Mouse (Mus musculus): Measurements from ENCODE around the gene Odf3l2. TPM values are rescaled to one million over a fixed set of nuclear protein-coding genes. Genes with fewer than 3 reads are reported as not detected.

Gene Odf3l2
- polyA plus RNA-seq (2014; fragmentation: Nextera tagmentation; extraction: Ambion mirVana): 0.17 and 0.40 TPM in 2 replicates

DNA sequence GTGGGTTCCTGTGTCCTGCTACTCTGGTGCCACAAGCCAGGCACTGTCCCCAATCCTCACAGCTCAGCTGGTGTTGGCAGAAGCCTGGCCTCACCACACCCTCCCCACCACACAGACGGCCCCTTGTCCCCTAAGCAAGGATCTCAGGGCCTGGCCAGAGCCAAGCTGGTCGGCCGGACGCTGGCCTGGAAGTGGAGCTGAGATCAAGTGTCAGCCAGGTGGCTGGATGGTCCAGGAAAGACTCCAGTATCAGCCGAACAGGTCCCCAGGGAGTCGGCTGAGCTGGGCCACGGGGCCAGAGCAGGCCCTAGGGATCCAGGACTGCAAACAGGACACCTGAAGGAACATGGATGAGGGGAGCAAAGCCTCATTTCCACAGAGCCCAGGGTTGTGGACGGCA lies at the start of gene Odf3l2:
Gene Odf3l2, minus strand, starts transcription at position 28 of the 400 bp plus-strand sequence.
- no peak within 1 kb of the TSS for H3K4me3 ChIP-seq (replicated peaks; ENCODE audit: low read depth, low read length)
- no peaks in the 10 kb centered on the region for H3K9me3 ChIP-seq (ENCODE audit: control insufficient read depth, low read length)
- WGBS: 79% methylated on average over 8 of the region's 8 CpGs
- H3K27me3 ChIP-seq (ENCODE audit: control insufficient read depth, insufficient read depth, low read length): no peaks in the 10 kb centered on the region
- ATAC-seq (ENCODE audit: low FRiP score, low TSS enrichment) (no peak), DNase-seq (no peak)
- H3K4me2 ChIP-seq (ENCODE audit: low read length): no peak within 1 kb of the TSS
- H3K27ac ChIP-seq (replicated peaks; ENCODE audit: low read depth, low read length): no peak within 1 kb of the TSS
- no peak within 1 kb of the TSS for H3K9ac ChIP-seq (replicated peaks; ENCODE audit: low read length)
- no peaks in the 10 kb centered on the region for H3K4me1 ChIP-seq (ENCODE audit: control insufficient read depth, insufficient read depth, low read length)
- H3K36me3 ChIP-seq (ENCODE audit: control insufficient read depth, insufficient read depth, low read length): no peaks in the 10 kb centered on the region

GRCm38 (mm10) chr10:79694379-79694655 lies 48.8 kb upstream of the Odf3l2 start:
- Histone ChIP-seq H3K36me3 (ENCODE audit: control insufficient read depth, insufficient read depth, low read length) (peaks cover under 1% of the 10 kb centered on the region), H3K27ac (replicated peaks; ENCODE audit: low read depth, low read length) (no peak overlapping the region), H3K4me3 (replicated peaks; ENCODE audit: low read depth, low read length) (no peak overlapping the region), H3K4me2 (ENCODE audit: low read length) (no peak overlapping the region), H3K4me1 (ENCODE audit: control insufficient read depth, insufficient read depth, low read length) (no peaks in the 10 kb centered on the region), H3K27me3 (ENCODE audit: control insufficient read depth, insufficient read depth, low read length) (no peaks in the 10 kb centered on the region), H3K9me3 (ENCODE audit: control insufficient read depth, low read length) (no peaks in the 10 kb centered on the region), H3K9ac (replicated peaks; ENCODE audit: low read length) (no peak overlapping the region)
- ATAC-seq (ENCODE audit: low FRiP score, low TSS enrichment) (no peak), DNase-seq (no peak)
- 90% methylated on average over 6 of the region's 6 CpGs for WGBS

- no peaks in the 10 kb centered on the region for H3K4me1 ChIP-seq (ENCODE audit: control insufficient read depth, insufficient read depth, low read length)
- no peak overlapping the region for H3K4me2 ChIP-seq (ENCODE audit: low read length)
- H3K36me3 ChIP-seq (ENCODE audit: control insufficient read depth, insufficient read depth, low read length): peaks cover 6% of the 10 kb centered on the region
- no peak overlapping the region for H3K27ac ChIP-seq (replicated peaks; ENCODE audit: low read depth, low read length)
- WGBS: 79% methylated on average over 12 of the region's 12 CpGs
- no peak overlapping the region for H3K4me3 ChIP-seq (replicated peaks; ENCODE audit: low read depth, low read length)
- ATAC-seq (ENCODE audit: low FRiP score, low TSS enrichment) (no peak), DNase-seq (no peak)
- H3K9me3 ChIP-seq (ENCODE audit: control insufficient read depth, low read length): no peaks in the 10 kb centered on the region
- no peaks in the 10 kb centered on the region for H3K27me3 ChIP-seq (ENCODE audit: control insufficient read depth, insufficient read depth, low read length)
- no peak overlapping the region for H3K9ac ChIP-seq (replicated peaks; ENCODE audit: low read length)
These were observed 48.2 kb upstream of the Odf3l2 start for GRCm38 (mm10) chr10:79693580-79694378.

DNA sequence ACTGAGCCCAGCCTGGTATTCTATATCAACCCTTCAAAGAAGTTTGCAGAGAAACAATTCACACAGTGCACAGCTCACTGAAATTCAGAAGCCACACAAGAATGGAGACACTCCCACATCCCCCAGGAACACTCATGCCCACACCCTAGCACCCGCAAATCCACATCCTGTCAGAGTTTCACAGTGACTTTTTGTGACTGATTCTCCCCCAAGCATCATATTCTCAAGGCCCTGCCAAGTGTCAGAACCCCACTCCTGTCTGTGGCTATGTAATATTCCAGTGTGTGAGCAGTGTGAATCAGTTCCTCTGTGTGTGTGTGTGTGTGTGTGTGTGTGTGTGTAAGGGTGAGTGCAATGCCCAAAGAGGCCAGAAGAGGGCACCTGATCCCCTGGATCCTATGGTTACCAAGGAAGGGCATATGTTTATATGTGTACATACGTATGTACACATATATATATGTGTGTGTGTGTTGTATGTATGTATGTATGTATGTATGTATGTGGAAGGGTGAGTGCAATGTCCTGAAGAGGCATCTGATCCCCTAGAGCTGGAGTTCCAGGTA lies 46.5 kb upstream of the Odf3l2 start:
- Histone ChIP-seq H3K9ac (replicated peaks; ENCODE audit: low read length) (no peak overlapping the region), H3K4me2 (ENCODE audit: low read length) (no peak overlapping the region), H3K4me1 (ENCODE audit: control insufficient read depth, insufficient read depth, low read length) (no peaks in the 10 kb centered on the region), H3K9me3 (ENCODE audit: control insufficient read depth, low read length) (no peaks in the 10 kb centered on the region), H3K27me3 (ENCODE audit: control insufficient read depth, insufficient read depth, low read length) (no peaks in the 10 kb centered on the region), H3K27ac (replicated peaks; ENCODE audit: low read depth, low read length) (no peak overlapping the region), H3K36me3 (ENCODE audit: control insufficient read depth, insufficient read depth, low read length) (peaks cover 23% of the 10 kb centered on the region), H3K4me3 (replicated peaks; ENCODE audit: low read depth, low read length) (no peak overlapping the region)
- 95% methylated on average over 2 of the region's 2 CpGs for WGBS
- no peak for ATAC-seq (ENCODE audit: low FRiP score, low TSS enrichment)
- no peak for DNase-seq

GRCm38 (mm10) chr10:79689178-79689577 lies 43.6 kb upstream of the Odf3l2 start:
- H3K4me3 ChIP-seq (replicated peaks; ENCODE audit: low read depth, low read length): no peak overlapping the region
- no peaks in the 10 kb centered on the region for H3K27me3 ChIP-seq (ENCODE audit: control insufficient read depth, insufficient read depth, low read length)
- ATAC-seq (ENCODE audit: low FRiP score, low TSS enrichment) (no peak), DNase-seq (no peak)
- no peak overlapping the region for H3K9ac ChIP-seq (replicated peaks; ENCODE audit: low read length)
- H3K9me3 ChIP-seq (ENCODE audit: control insufficient read depth, low read length): no peaks in the 10 kb centered on the region
- H3K4me2 ChIP-seq (ENCODE audit: low read length): no peak overlapping the region
- 93% methylated on average over 3 of the region's 3 CpGs for WGBS
- no peak overlapping the region for H3K27ac ChIP-seq (replicated peaks; ENCODE audit: low read depth, low read length)
- peaks cover 52% of the 10 kb centered on the region for H3K36me3 ChIP-seq (ENCODE audit: control insufficient read depth, insufficient read depth, low read length)
- H3K4me1 ChIP-seq (ENCODE audit: control insufficient read depth, insufficient read depth, low read length): peaks cover under 1% of the 10 kb centered on the region; the same call in 1 of the 2 replicates

DNA sequence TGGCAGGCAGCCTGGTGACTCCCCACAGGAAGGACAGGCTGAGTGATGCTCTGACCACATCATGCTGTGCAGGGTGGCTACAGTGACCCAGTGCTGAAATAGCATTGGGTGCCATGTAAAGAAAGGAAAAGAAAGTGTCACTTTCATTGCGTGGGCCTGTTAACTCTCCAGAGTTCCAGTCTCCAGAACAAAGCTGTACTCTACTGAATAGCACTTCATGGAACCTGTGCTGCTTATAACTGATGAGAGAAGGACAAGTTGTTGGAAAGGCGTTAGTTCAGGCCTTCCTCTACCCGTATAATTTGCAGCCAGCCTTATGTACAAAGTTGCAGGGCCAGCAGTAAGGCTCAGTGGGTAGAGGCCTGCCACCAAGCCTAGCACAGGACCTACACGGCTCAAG lies 43.2 kb upstream of the Odf3l2 start, which contains the start of gene Gzmm:
Gene Gzmm, plus strand, starts transcription at position 301 of the 400 bp plus-strand sequence.
- DNase-seq (no peak), ATAC-seq (ENCODE audit: low FRiP score, low TSS enrichment) (no peak)
- Histone ChIP-seq H3K27ac (replicated peaks; ENCODE audit: low read depth, low read length) (no peak within 1 kb of the TSS), H3K27me3 (ENCODE audit: control insufficient read depth, insufficient read depth, low read length) (no peaks in the 10 kb centered on the region), H3K4me1 (ENCODE audit: control insufficient read depth, insufficient read depth, low read length) (peaks cover 4% of the 10 kb centered on the region), H3K9me3 (ENCODE audit: control insufficient read depth, low read length) (no peaks in the 10 kb centered on the region), H3K4me2 (ENCODE audit: low read length) (no peak within 1 kb of the TSS), H3K4me3 (replicated peaks; ENCODE audit: low read depth, low read length) (no peak within 1 kb of the TSS), H3K36me3 (ENCODE audit: control insufficient read depth, insufficient read depth, low read length) (peaks cover 53% of the 10 kb centered on the region), H3K9ac (replicated peaks; ENCODE audit: low read length) (no peak within 1 kb of the TSS)
- WGBS: 91% methylated on average over 4 of the region's 4 CpGs

- Histone ChIP-seq H3K9ac (replicated peaks; ENCODE audit: low read length) (no peak overlapping the region), H3K27me3 (ENCODE audit: control insufficient read depth, insufficient read depth, low read length) (no peaks in the 10 kb centered on the region), H3K27ac (replicated peaks; ENCODE audit: low read depth, low read length) (no peak overlapping the region), H3K4me2 (ENCODE audit: low read length) (no peak overlapping the region), H3K9me3 (ENCODE audit: control insufficient read depth, low read length) (no peaks in the 10 kb centered on the region), H3K4me3 (replicated peaks; ENCODE audit: low read depth, low read length) (no peak overlapping the region), H3K4me1 (ENCODE audit: control insufficient read depth, insufficient read depth, low read length) (peaks cover 15% of the 10 kb centered on the region), H3K36me3 (ENCODE audit: control insufficient read depth, insufficient read depth, low read length) (peaks cover 53% of the 10 kb centered on the region)
- no peak for DNase-seq
- no peak for ATAC-seq (ENCODE audit: low FRiP score, low TSS enrichment)
- WGBS: 97% methylated on average over 6 of the region's 6 CpGs
These were observed 42.0 kb upstream of the Odf3l2 start for GRCm38 (mm10) chr10:79687513-79687912.

GRCm38 (mm10) chr10:79686691-79687090 lies 41.2 kb upstream of the Odf3l2 start:
- no peaks in the 10 kb centered on the region for H3K9me3 ChIP-seq (ENCODE audit: control insufficient read depth, low read length)
- WGBS: 100% methylated on average over 1 of the region's 1 CpGs
- ATAC-seq (ENCODE audit: low FRiP score, low TSS enrichment) (no peak), DNase-seq (no peak)
- H3K4me1 ChIP-seq (ENCODE audit: control insufficient read depth, insufficient read depth, low read length): peaks cover 15% of the 10 kb centered on the region
- H3K27me3 ChIP-seq (ENCODE audit: control insufficient read depth, insufficient read depth, low read length): no peaks in the 10 kb centered on the region
- H3K36me3 ChIP-seq (ENCODE audit: control insufficient read depth, insufficient read depth, low read length): peaks cover 53% of the 10 kb centered on the region
- no peak overlapping the region for H3K9ac ChIP-seq (replicated peaks; ENCODE audit: low read length)
- H3K27ac ChIP-seq (replicated peaks; ENCODE audit: low read depth, low read length): no peak overlapping the region
- H3K4me3 ChIP-seq (replicated peaks; ENCODE audit: low read depth, low read length): no peak overlapping the region
- H3K4me2 ChIP-seq (ENCODE audit: low read length): no peak overlapping the region

DNA sequence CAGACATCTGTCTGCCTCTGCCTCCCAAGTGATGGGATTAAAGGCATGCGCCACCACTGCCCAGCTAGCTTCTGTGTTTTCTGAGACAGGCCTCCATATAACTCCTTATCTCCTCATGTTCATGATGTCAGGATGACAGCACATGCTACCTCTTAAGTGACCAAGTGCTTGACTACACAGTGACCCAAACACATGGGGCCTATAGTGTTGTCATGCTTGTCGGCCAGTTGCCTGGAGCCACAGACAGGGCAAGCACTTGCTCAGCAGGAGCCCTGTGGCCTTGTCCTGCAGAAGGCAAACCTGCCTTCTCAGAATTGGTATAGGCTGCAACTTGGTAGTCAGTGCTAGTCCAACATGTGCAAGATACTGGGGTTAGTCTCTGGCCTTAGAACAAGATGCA lies 40.7 kb upstream of the Odf3l2 start:
- DNase-seq (no peak), ATAC-seq (ENCODE audit: low FRiP score, low TSS enrichment) (no peak)
- Histone ChIP-seq H3K36me3 (ENCODE audit: control insufficient read depth, insufficient read depth, low read length) (peaks cover 53% of the 10 kb centered on the region), H3K27me3 (ENCODE audit: control insufficient read depth, insufficient read depth, low read length) (no peaks in the 10 kb centered on the region), H3K4me1 (ENCODE audit: control insufficient read depth, insufficient read depth, low read length) (peaks cover 15% of the 10 kb centered on the region), H3K9ac (replicated peaks; ENCODE audit: low read length) (no peak overlapping the region), H3K27ac (replicated peaks; ENCODE audit: low read depth, low read length) (no peak overlapping the region), H3K4me3 (replicated peaks; ENCODE audit: low read depth, low read length) (no peak overlapping the region), H3K4me2 (ENCODE audit: low read length) (no peak overlapping the region), H3K9me3 (ENCODE audit: control insufficient read depth, low read length) (no peaks in the 10 kb centered on the region)
- WGBS: 87% methylated on average over 2 of the region's 2 CpGs

Data from midbrain, embryonic 14.5 days (tissue).